Mouse (Mus musculus) ES-CJ7 (cell line): ENCODE measurements around the gene Ptgs1.
"Not testable (repeated sequence)": the region's sequence is repeated elsewhere in the genome, so short reads cannot be mapped to it uniquely, and the experiment has no call there.

Experiments used
- DNase-seq: peaks from one replicate; pipeline ENCODE4 v3.0.0; 2011; ENCODE audit warnings: low read depth, low spot score

Gene Ptgs1

GRCm38 (mm10) chr2:36230366-36230765 lies at the start of gene Ptgs1:
Gene Ptgs1, plus strand, starts transcription at chr2:36230426.
- no peak for DNase-seq

- DNase-seq = not testable (repeated sequence)
Observed at GRCm38 (mm10) chr2:36181587-36182368, 48.4 kb upstream of the Ptgs1 start.

GRCm38 (mm10) chr2:36183278-36183677 lies 46.9 kb upstream of the Ptgs1 start:
- DNase-seq = no peak

- DNase-seq = no peak
Observed at GRCm38 (mm10) chr2:36184192-36184591, 46.0 kb upstream of the Ptgs1 start.

GRCm38 (mm10) chr2:36184876-36185275 lies 45.4 kb upstream of the Ptgs1 start:
- DNase-seq = no peak

GRCm38 (mm10) chr2:36189200-36189599 lies 41.0 kb upstream of the Ptgs1 start:
- not testable (repeated sequence) for DNase-seq

- DNase-seq = no peak
Observed at GRCm38 (mm10) chr2:36191098-36191941, 38.9 kb upstream of the Ptgs1 start.

GRCm38 (mm10) chr2:36197021-36197420 lies 33.2 kb upstream of the Ptgs1 start:
- DNase-seq = no peak

GRCm38 (mm10) chr2:36197919-36198881 lies 32.0 kb upstream of the Ptgs1 start:
- peak; percentile 93 for DNase-seq

GRCm38 (mm10) chr2:36198882-36199262 lies 31.4 kb upstream of the Ptgs1 start:
- no peak for DNase-seq

GRCm38 (mm10) chr2:36200813-36201212 lies 29.4 kb upstream of the Ptgs1 start:
- no peak for DNase-seq

GRCm38 (mm10) chr2:36201756-36202610 lies 28.2 kb upstream of the Ptgs1 start:
- DNase-seq = no peak

GRCm38 (mm10) chr2:36202611-36202880 lies 27.7 kb upstream of the Ptgs1 start:
- no peak for DNase-seq

GRCm38 (mm10) chr2:36203011-36203825 lies 27.0 kb upstream of the Ptgs1 start:
- DNase-seq = no peak

GRCm38 (mm10) chr2:36204595-36204994 lies 25.6 kb upstream of the Ptgs1 start:
- peak; percentile 52 for DNase-seq

- DNase-seq = no peak
Observed at GRCm38 (mm10) chr2:36207071-36207470, 23.2 kb upstream of the Ptgs1 start.

GRCm38 (mm10) chr2:36210796-36211195 lies 19.4 kb upstream of the Ptgs1 start:
- no peak for DNase-seq

- DNase-seq = no peak
Observed at GRCm38 (mm10) chr2:36211785-36212184, 18.4 kb upstream of the Ptgs1 start.

GRCm38 (mm10) chr2:36213108-36213507 lies 17.1 kb upstream of the Ptgs1 start:
- no peak for DNase-seq

- DNase-seq = peak; percentile 87
Observed at GRCm38 (mm10) chr2:36214023-36214422, 16.2 kb upstream of the Ptgs1 start.
